Mouse (Mus musculus): ENCODE data around the gene Tmcc3.

DNA sequence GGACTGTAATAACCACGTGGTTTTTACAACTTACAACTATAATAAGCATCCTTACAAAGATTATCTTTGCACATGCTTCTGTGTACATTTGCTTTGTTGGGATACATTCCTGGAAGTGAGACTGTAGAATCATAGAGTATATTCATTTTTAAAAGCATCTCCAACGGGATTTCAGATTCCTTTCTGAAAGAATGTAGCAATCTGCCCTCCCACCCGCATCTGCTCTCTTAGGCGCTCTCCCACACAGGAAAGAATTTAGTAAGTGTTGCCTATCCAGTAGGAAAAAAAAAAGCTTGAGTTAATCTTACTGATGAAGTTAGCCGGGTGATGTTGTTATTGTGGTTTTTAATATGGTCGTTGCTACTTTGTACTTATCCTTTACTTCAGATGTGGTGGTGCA, 97.9 kb downstream of the Tmcc3 start:
- TF ChIP-seq CTCF (IDR thresholded peaks at IDR 0.05; ENCODE audit: low read depth, low read length) (no peak), POLR2A (IDR thresholded peaks at IDR 0.05; ENCODE audit: insufficient read depth, low read length) (no peak), EP300 (IDR thresholded peaks at IDR 0.05; ENCODE audit: insufficient read depth, low read depth, low read length) (no peak)

All from ES-Bruce4 (cell line).